Comparison of ENCODE assay signal across 8 mouse cellular contexts in the genomic region with DNA sequence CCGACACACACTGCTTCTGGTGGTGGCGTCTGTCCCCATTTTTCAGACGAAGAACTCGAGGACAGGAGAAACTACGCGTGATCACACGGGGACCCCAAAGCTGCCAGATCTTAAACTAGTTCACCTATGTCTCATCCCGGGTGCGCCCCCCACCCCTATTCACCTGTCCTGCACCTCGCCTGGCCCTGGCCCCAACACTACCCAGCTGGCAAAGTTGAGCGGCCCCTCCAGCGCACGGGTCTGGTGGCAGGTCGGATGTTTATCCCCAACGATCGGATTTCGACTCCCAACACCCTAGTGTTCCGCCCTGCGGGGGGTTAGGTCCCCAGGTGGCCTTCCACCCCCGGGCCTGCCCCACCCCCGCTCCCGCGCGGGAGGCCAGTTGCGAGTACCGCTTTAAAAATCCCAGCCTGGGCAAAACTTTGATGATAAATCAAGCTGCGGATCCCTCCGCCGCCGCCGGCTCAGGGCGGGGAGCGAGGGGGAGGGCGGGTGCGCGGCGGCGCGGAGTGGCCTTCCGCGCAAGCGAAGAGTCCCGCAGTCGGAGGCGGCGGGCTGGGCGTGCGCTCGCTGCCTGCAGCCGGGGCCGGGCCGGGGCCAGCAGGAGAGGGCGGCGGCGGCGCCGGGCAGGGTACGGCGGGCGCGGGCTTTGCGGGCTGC. TPM values are rescaled to one million over a fixed set of nuclear protein-coding genes. Genes with fewer than 3 reads are reported as not detected.
DNase-seq lines count a peak whose midpoint lies in the region; ATAC-seq lines count a peak whose summit lies in the region.

A gene (plus strand): TSS at position 549 of the 660 bp plus-strand sequence.

- WGBS in liver, embryonic 12.5 days (ENCODE audit: insufficient replicate concordance), result 7% methylated on average over 57 of the region's 62 CpGs

- no peak within 1 kb of the TSS for H3K27ac ChIP-seq in liver, embryonic 12.5 days

- no peaks in the 10 kb centered on the region for H3K36me3 ChIP-seq in liver, embryonic 12.5 days

- no peaks in the 10 kb centered on the region for H3K9me3 ChIP-seq in liver, embryonic 12.5 days (replicated peaks)

- peaks cover 8% of the 10 kb centered on the region for H3K4me1 ChIP-seq in liver, embryonic 12.5 days

- H3K9ac ChIP-seq in liver, embryonic 12.5 days, result no peak within 1 kb of the TSS

- H3K4me2 ChIP-seq in liver, embryonic 12.5 days, result peak within 1 kb of the TSS; percentile 48

- peaks cover 62% of the 10 kb centered on the region for H3K27me3 ChIP-seq in liver, embryonic 12.5 days (replicated peaks)

- intact Hi-C loops in left cerebral cortex, postnatal 36 days (cut with DNase I), result no loop called here

- no peak for DNase-seq in liver
- DNase-seq in cerebellum, postnatal 14 days, result peak; percentile 76 to 78
- peak; percentile 71 for DNase-seq in frontal cortex, postnatal 36 days (ENCODE audit: low spot score in 2 of 2)
- peak; percentile 72 to 85 for DNase-seq in left cerebral cortex, postnatal 36 days (ENCODE audit: low spot score in 2 of 2)
- peak; percentile 77 for DNase-seq in retina, postnatal 7 days (ENCODE audit: low read depth, low spot score)
- no peak for DNase-seq in natural killer cell, adult 2 months (ENCODE audit: low spot score in 2 of 2)
- no peak for DNase-seq in urinary bladder, postnatal 25 days (ENCODE audit: low spot score)

- no peak for ATAC-seq in liver, embryonic 12.5 days

- peak within 1 kb of the TSS; percentile 33 for H3K4me3 ChIP-seq in liver, embryonic 12.5 days

RNA-seq across cellular contexts. Expression of the gene that starts here (rescaled TPM):
- not detected in 2 replicates for polyA plus RNA-seq in liver, embryonic 12.5 days (2016; fragmentation: Nextera tagmentation; extraction: Ambion mirVana)
- 100 to 1,000 TPM; 155 to 172 TPM for total RNA-seq in left cerebral cortex, postnatal 36 days (2021)

Comparison
In these comparisons a context has a peak if more than half of its experiments do, and no peak if none do; other contexts are left out.
1. DNase-seq: peak in cerebellum, postnatal 14 days (2 of 2), frontal cortex, postnatal 36 days (2 of 2), left cerebral cortex, postnatal 36 days (2 of 2) and retina, postnatal 7 days (single experiment); none in liver (single experiment), natural killer cell, adult 2 months (0 of 2) and urinary bladder, postnatal 25 days (single experiment).